ENCODE assay signal across 8 mouse cellular contexts in the genomic region with DNA sequence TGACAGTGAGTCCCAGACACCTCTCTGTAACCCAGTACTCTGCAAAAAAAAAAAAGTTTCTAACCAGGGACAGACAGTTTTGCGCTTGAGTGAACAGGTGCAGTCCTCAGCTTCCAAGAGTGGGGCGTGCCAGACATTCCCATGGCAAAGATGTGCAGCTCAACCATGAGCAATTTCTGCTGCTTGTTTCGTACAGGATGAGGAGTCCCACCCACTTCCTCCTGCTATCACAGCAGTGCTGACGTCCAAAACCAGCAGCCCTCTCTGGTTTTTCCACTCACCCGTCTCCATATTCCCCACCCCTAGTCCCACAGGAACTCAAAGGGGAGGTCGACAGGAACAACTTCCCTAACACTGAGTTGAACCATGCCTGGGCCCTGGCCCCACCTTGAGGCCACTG. TPM values are rescaled to one million over a fixed set of nuclear protein-coding genes. Genes with fewer than 3 reads are reported as not detected.
DNase-seq lines count a peak whose midpoint lies in the region; ATAC-seq lines count a peak whose summit lies in the region.

No protein-coding gene starts in this region.

- peak; percentile 29 for ATAC-seq in frontal cortex, adult (ENCODE audit: low TSS enrichment)

- DNase-seq in frontal cortex, postnatal 10 days (ENCODE audit: low spot score in 2 of 2): no peak
- peak; percentile 14 for DNase-seq in spleen, adult 12 weeks (ENCODE audit: low spot score)
- DNase-seq in spleen, postnatal 10 days (ENCODE audit: low spot score in 2 of 2): no peak
- peak; percentile 67 for DNase-seq in kidney, adult 9 months
- DNase-seq in naive thymus-derived CD4-positive, alpha-beta T cell, adult 2 months (ENCODE audit: low read depth): peak; percentile 64
- DNase-seq in urinary bladder, adult 18-20 months (ENCODE audit: low spot score in 2 of 2): no peak
- no peak for DNase-seq in adrenal gland, postnatal 14 days

RNA-seq across cellular contexts. Expression of a gene that starts 7.5 kb away (rescaled TPM):
- 0.41 and 0.60 TPM in 2 replicates for total RNA-seq in adrenal gland, postnatal 14 days (2021)

RNA-seq across cellular contexts. Expression of a gene that starts 9.1 kb away (rescaled TPM):
- total RNA-seq in adrenal gland, postnatal 14 days (2021): 80.9 and 92.2 TPM in 2 replicates

RNA-seq across cellular contexts. Expression of a gene that starts 19.8 kb away (rescaled TPM):
- total RNA-seq in adrenal gland, postnatal 14 days (2021): 16.8 and 18.3 TPM in 2 replicates

RNA-seq across cellular contexts. Expression of a gene that starts 28.8 kb away (rescaled TPM):
- 1.1 TPM in 1 of 2 replicates, not detected in the other for total RNA-seq in adrenal gland, postnatal 14 days (2021)

RNA-seq across cellular contexts. Expression of a gene that starts 33.0 kb away (rescaled TPM):
- 10.7 and 11.1 TPM in 2 replicates for total RNA-seq in adrenal gland, postnatal 14 days (2021)

Comparison
In these comparisons a context has a peak if more than half of its experiments do, and no peak if none do; other contexts are left out.
1. DNase-seq: peak in spleen, adult 12 weeks (single experiment), kidney, adult 9 months (single experiment) and naive thymus-derived CD4-positive, alpha-beta T cell, adult 2 months (single experiment); none in frontal cortex, postnatal 10 days (0 of 2), spleen, postnatal 10 days (0 of 2), urinary bladder, adult 18-20 months (0 of 2) and adrenal gland, postnatal 14 days (single experiment).